Comparison of ENCODE assay signal across 21 mouse cellular contexts in genomic region chr10:62592496-62592895, GRCm38 (mm10).
"Had no signal": no experiment of that assay in that cellular context is flagged by ENCODE, and none has a peak within 500 bp of the region (broad histone marks: within the 10 kb centered on the region; RNA-seq: fewer than 3 reads in every experiment).

No protein-coding gene starts in this region.

- DNase-seq: kidney, adult 11 months; kidney, adult 9 months; kidney, postnatal 25 days; layer of hippocampus, adult 9-11 months; lung, adult 2 months; lung, postnatal 14 days; lung, postnatal 4 days; right cerebral cortex, adult 18-20 months; right cerebral cortex, postnatal 25 days; spleen, adult 18-20 months; thymus, postnatal 25 days had no signal

- H3K4me2 ChIP-seq: limb, embryonic 15.5 days; liver, embryonic 12.5 days; liver, embryonic 15.5 days; midbrain, embryonic 11.5 days; midbrain, embryonic 15.5 days; neural tube, embryonic 12.5 days; neural tube, embryonic 15.5 days; stomach, embryonic 15.5 days had no signal

- H3K4me3 ChIP-seq: layer of hippocampus, adult 2 months; limb, embryonic 15.5 days; liver, embryonic 12.5 days; liver, embryonic 15.5 days; midbrain, embryonic 15.5 days; neural tube, embryonic 12.5 days; neural tube, embryonic 15.5 days; stomach, embryonic 15.5 days had no signal

- H3K27ac ChIP-seq: kidney, postnatal 0 days; layer of hippocampus, adult 2 months; limb, embryonic 15.5 days; liver, embryonic 12.5 days; liver, embryonic 15.5 days; midbrain, embryonic 15.5 days; neural tube, embryonic 12.5 days; neural tube, embryonic 15.5 days; stomach, embryonic 15.5 days had no signal

- H3K4me1 ChIP-seq: limb, embryonic 15.5 days; neural tube, embryonic 12.5 days; stomach, embryonic 15.5 days had no signal

- H3K27me3 ChIP-seq: limb, embryonic 15.5 days; liver, embryonic 12.5 days; liver, embryonic 15.5 days; midbrain, embryonic 15.5 days; neural tube, embryonic 12.5 days; neural tube, embryonic 15.5 days; stomach, embryonic 15.5 days had no signal

- H3K9me3 ChIP-seq: limb, embryonic 15.5 days; liver, embryonic 12.5 days; liver, embryonic 15.5 days; midbrain, embryonic 15.5 days; neural tube, embryonic 12.5 days; neural tube, embryonic 15.5 days; stomach, embryonic 15.5 days had no signal

- ATAC-seq: liver, embryonic 12.5 days; midbrain, embryonic 15.5 days had no signal

- H3K9ac ChIP-seq: limb, embryonic 15.5 days; liver, embryonic 12.5 days; liver, embryonic 15.5 days; midbrain, embryonic 15.5 days; neural tube, embryonic 12.5 days; neural tube, embryonic 15.5 days; stomach, embryonic 15.5 days had no signal
